Mouse (Mus musculus) heart, postnatal 36 days (tissue): Measurements from ENCODE around the gene Lyplal1. TPM values are rescaled to one million over a fixed set of nuclear protein-coding genes. Genes with fewer than 3 reads are reported as not detected.

ENCODE experiments used
- DNase-seq, 2 experiments: peaks; one replicate each; pipeline ENCODE4 v3.0.0; 2021 to 2022
- intact Hi-C: fragments of 180-260 bp; cut with DNase I; formaldehyde crosslinking; loops from one replicate; pipeline ENCODE4 v1.15.1; 2025
- total RNA-seq, 2 experiments: library from RNA; stranded (reverse); gene quantifications; 2 replicates each; pipeline ENCODE4 v1.2.3; 2021

Gene Lyplal1
- total RNA-seq, 2 experiments from 2014 or later, result 1.9 to 2.1 TPM

GRCm38 (mm10) chr1:186043709-186044452, 73.2 kb downstream of the Lyplal1 start:
- intact Hi-C loops, result no loop called here
- DNase-seq, result no peak

- intact Hi-C loops, result no loop called here
- DNase-seq, result no peak
Measured at GRCm38 (mm10) chr1:186041841-186042240, 75.3 kb downstream of the Lyplal1 start.
